Mouse (Mus musculus): Measurements from ENCODE around the gene Omp.

DNA sequence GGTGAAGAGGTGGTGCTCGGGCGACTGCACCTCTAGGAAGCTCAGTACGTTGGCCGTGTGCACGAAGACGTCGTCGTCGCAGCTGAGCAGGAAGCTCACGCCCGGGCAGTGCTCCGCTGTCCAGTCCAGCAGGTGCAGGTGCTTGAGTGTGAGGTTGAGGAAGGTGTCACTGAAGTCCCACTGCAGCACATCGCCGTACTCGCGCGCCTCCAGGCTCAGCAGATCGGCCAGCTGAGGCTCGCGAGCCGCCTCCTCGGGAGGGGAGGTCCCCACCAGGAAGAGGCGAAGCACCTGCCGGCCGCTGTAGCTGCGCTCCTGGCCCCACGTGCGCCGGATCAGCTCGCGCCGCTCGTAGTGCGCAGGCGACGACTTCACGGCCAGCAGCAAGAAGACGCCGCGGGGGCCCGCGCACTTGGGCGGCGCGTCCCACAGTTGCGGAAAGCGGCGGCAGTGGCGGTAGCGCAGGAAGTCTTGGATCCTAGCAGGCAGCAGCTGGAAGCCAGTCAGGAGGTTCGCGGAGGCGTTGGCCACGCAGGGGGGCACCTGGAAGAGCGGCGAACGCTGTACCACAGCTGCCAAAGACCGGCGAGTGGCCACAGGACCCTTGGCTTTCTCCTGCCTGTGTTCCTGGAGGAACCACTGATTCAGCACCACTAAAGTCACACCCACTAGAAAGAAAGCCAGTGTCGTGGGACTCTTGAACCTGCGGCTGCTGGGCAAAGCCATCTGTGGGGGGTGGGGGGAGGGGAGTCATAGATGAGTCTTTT is 48.9 kb upstream of the Omp start:
- no peak for TF ChIP-seq POLR2A (IDR thresholded peaks at IDR 0.05; ENCODE audit: extremely low read depth, insufficient read depth, low read length)
- no peak for TF ChIP-seq CTCF (IDR thresholded peaks at IDR 0.05; ENCODE audit: low read depth, low read length)
